Mouse (Mus musculus) adipocyte (in vitro differentiated cells): ENCODE data around the gene Angel1.

Experiments used
- DNase-seq: peaks from one replicate; pipeline ENCODE4 v3.0.0-alpha.2; 2016; ENCODE audit warnings: low spot score

The Angel1 gene

GRCm38 (mm10) chr12:86726120-86726640 lies at the start of gene Angel1:
Angel1 (minus strand) TSS chr12:86726460.
- DNase-seq = peak; percentile 90

GRCm38 (mm10) chr12:86775561-86776280 lies 49.5 kb upstream of the Angel1 start:
- peak; percentile 79 for DNase-seq

GRCm38 (mm10) chr12:86772551-86772950 lies 46.3 kb upstream of the Angel1 start:
- no peak for DNase-seq

GRCm38 (mm10) chr12:86771823-86772427 lies 45.7 kb upstream of the Angel1 start:
- DNase-seq = peak; percentile 95

DNA sequence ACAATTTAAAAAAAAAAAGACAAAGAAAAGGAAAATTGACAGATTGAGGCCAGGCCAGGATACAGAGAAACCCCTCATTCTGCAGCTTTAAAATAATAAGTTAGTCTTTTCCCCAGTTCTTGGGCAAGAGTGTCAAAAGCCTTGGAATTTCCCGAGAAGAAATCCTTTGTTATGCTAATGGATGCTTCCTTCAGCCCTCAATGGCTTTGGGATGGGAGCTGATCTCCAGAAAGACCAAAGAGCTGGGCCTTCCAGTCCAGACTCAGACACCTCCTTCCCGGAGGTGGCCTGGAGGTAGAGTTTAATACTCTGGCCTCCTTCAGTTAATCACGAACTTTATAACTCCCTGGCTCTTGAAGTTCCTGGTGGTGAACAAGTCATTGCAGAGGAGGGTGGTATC lies 44.7 kb upstream of the Angel1 start:
- no peak for DNase-seq

DNA sequence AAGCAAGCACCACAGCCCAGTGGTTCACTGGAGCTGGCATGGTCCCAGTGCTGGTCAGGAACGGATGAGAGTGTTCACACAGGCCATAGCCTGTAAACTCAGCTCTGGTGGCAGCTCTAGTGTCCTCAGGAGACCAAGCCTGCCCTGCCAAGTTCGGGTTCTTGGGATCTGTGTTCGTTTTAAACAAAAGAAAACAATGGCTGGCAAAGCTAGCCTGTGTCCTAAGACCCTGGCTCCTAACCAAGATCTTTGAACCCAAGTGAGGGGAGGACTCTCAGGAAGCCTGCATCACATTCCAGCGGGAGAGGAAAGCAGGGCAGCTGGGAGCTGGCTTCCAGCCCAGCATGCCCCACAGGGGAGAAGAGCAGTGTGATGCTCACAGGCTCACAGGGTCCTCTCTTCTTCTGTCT lies 44.0 kb upstream of the Angel1 start:
- peak; percentile 98 for DNase-seq

GRCm38 (mm10) chr12:86769819-86770218 lies 43.6 kb upstream of the Angel1 start:
- DNase-seq = no peak

- peak; percentile 91 for DNase-seq
Measured at GRCm38 (mm10) chr12:86768986-86769580, 42.8 kb upstream of the Angel1 start.

- DNase-seq = peak; percentile 82
Measured at GRCm38 (mm10) chr12:86767868-86768631, 41.8 kb upstream of the Angel1 start.

GRCm38 (mm10) chr12:86766467-86766866 lies 40.2 kb upstream of the Angel1 start:
- no peak for DNase-seq

GRCm38 (mm10) chr12:86764060-86764459 lies 37.8 kb upstream of the Angel1 start:
- DNase-seq = no peak

DNA sequence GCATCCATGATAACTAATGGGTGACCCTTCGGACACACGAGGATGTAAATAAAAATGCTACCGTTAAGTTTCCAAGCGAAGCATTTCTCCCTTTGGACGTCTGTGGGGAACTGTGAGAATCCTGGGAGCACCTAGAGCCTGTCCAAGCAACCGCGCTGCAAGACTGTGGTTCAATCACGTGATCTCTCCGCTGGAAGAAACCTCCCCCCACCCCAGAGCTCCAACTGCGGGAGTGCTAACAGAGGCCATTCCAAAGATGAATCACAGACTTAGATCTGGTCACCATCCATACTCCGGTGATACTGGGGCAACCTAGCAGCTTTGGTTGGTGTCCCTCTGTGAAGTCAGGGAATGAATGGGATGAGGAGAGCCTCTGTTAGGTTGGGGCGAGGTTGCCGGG lies 34.8 kb upstream of the Angel1 start:
- DNase-seq = no peak

GRCm38 (mm10) chr12:86734319-86734810 lies 8.1 kb upstream of the Angel1 start, which contains the start of gene Lrrc74a:
Lrrc74a (plus strand) TSS chr12:86734369.
- DNase-seq = no peak

DNA sequence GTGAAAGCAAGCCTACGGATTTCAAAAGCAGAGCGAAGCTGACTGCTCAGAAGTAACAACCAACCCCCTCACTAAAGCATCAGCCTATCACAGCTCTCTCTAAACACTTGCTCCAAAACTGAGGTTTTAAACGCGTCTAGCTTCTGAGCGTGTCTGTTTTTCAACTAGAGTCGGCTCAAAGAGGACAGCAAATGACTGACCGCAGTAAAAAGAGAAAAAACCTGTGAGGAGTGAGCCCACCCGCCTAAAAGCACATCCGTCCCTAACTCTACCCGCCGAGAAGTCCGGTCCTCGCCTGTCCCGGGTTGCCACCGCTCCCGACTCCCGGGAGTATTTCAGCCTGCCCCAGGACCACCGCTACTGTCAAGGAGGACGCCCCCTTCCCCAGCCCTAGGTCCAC lies 554 bp downstream of the Angel1 start:
- DNase-seq = no peak

DNA sequence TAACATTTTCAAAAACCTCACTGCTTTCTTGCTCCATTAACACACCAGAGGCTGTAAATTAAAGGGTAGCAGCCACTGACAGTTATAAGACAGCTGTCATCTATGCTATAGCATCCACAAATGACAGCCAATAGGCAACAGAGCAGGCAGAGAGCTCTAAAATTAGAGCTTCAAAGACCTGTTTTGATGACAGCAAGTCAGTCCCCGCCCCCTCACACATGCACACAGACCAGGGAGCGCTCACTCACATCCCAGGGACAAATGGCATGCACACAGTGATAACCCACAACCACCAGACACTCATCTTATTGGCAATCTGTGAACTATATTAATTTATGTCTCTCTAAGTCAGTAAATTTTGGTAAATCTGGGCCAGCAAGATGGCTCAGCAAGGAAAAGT lies 2.0 kb downstream of the Angel1 start:
- no peak for DNase-seq

GRCm38 (mm10) chr12:86721453-86721852 lies 4.8 kb downstream of the Angel1 start:
- peak; percentile 64 for DNase-seq

DNA sequence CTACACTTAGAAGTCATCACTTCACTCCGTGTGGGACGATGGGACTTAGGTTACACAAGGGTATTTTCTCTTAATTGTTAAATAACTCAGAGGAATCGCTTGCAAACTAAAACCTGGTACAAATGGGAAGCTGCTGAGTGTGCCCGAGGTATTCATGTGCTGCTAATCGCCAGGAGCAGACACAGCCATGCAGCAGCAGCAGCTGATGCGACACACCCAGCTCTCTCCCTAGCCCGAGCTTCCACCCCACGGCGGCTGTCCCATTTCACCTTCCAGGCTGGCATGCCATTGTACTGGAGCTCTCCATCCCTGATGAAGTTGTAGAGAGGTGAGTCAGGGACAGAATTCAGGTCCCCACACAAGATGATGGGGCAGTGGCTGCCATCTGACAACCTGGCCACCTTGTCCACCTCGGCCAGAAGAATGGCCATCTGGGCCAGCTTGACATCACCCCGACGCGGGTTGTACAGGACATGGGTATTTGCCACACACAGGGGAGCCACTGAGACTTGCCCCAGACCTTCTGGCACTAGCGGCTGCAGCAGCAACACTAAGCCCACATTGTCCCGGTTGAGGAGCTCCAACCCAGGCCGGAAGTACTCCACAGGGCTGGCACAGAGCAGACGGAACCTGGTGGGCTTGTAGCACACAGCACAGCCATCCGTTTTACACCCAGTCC lies 6.2 kb downstream of the Angel1 start:
- no peak for DNase-seq

DNA sequence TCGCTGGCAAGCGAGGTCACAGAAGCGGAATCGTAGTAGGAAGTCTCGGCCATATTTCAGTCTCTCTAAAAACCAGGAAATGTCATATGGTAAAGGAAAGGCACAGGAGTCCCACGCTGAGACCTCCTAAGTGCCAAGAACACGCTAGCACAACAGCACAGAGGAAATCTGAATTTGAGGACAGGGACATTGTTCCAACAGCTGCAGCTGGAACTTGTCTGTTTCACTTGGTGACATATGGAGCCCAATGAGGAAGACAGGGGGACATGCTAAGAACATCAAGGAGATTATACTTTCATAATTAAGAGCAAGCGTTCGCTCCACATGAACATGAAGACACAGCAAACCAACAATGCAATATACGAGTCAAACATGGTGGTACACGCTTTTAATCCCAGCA lies 9.3 kb downstream of the Angel1 start:
- no peak for DNase-seq

- peak; percentile 57 for DNase-seq
Measured at GRCm38 (mm10) chr12:86715401-86715800, 10.9 kb downstream of the Angel1 start.

DNA sequence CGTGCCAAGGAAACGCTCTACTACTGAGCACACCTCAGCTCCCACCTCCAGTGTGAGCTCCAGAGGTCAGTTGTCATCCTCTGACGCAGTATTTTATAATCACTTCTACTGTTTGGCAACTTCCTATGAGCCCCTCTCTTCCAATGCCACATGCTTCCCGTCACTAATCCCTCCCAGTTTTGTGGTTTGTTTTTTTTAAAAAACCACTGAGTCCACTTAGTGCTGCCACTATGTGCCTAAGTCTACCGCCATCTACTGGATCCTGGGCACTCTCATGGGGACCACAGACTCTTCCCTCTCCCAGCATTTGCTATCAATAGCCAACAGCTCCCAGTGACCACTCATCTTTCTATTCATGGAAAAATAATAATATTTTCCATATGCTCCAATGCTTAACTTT lies 12.2 kb downstream of the Angel1 start:
- DNase-seq = no peak

DNA sequence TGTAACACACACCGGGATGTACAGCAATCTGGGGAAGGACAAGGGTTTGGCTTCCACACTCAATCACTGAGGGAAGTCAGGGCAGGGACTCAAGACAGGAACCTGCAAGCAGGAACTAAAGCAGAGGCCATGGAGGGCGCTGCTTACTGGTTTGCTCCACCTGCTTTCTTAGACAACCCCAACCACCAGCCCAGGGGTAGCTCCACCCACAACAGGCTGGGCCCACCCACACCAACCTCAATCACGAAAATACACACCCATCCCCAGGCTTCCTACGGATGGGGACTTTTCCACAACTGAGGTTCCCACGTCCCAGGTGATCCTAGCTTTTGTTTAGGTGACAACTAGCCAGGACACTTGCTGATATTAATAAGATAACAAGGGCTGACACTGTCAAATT lies 20.4 kb downstream of the Angel1 start:
- DNase-seq = no peak

DNA sequence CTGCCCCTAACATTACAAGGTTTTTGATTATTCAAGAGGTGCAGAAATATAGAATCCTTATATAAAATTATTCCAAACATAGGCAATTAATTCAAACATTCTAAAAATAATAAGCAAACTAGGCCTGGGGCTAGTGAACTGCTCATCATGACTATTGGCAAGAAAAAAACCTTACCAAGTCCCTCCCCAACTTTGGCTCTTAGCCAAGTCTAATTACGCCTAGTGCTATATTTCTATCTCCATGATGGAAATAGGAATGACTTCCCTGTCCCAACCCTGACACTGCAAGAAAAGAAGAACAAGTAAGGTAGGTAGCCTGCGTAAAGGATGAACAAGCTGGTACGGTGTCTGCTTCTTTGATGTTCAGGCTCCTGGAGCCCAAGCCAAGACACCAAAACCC lies 23.6 kb downstream of the Angel1 start:
- DNase-seq = no peak
